Mouse (Mus musculus): Measurements from ENCODE around the gene Rgs14. TPM values are rescaled to one million over a fixed set of nuclear protein-coding genes. Genes with fewer than 3 reads are reported as not detected.

Rgs14 gene
- polyA plus RNA-seq, 1 experiment, result 0.46 TPM

DNA sequence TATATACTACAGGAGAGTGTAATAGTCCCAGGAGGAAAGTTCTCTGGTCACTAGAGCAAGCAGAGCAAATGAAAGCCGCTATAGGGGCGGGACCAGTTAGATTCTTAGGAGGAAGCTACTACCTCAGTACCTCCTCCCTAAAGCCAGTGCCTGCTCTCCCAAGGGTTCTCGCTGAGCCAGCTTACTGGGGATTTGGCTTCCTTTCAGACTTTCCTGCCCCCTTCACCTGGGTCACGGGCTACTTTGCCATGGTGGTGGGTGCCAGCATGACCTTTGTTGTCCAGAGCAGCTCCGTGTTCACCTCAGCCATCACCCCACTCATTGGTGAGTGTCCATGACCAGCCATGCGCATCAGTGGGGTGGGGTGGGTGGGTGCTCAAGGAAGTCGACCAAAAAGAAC lies 42.3 kb downstream of the Rgs14 start:
- no peak for TF ChIP-seq CTCF (IDR thresholded peaks at IDR 0.05; ENCODE audit: borderline replicate concordance, insufficient read depth, low read depth, low read length)
- no peak for TF ChIP-seq POLR2A (IDR thresholded peaks at IDR 0.05; ENCODE audit: borderline replicate concordance, insufficient read depth, low read length)
- WGBS, result 85% methylated on average over 7 of the region's 7 CpGs
- Histone ChIP-seq H3K4me1 (ENCODE audit: control insufficient read depth, insufficient read depth, low read length) (peaks cover 3% of the 10 kb centered on the region; the same call in 1 of the 2 replicates), H3K4me3 (replicated peaks; ENCODE audit: insufficient read depth, low read depth, low read length) (no peak overlapping the region), H3K27me3 (ENCODE audit: control insufficient read depth, insufficient read depth, low read length) (no peaks in the 10 kb centered on the region), H3K27ac (ENCODE audit: insufficient read depth, low read length) (no peak overlapping the region)
- no peak for DNase-seq

DNA sequence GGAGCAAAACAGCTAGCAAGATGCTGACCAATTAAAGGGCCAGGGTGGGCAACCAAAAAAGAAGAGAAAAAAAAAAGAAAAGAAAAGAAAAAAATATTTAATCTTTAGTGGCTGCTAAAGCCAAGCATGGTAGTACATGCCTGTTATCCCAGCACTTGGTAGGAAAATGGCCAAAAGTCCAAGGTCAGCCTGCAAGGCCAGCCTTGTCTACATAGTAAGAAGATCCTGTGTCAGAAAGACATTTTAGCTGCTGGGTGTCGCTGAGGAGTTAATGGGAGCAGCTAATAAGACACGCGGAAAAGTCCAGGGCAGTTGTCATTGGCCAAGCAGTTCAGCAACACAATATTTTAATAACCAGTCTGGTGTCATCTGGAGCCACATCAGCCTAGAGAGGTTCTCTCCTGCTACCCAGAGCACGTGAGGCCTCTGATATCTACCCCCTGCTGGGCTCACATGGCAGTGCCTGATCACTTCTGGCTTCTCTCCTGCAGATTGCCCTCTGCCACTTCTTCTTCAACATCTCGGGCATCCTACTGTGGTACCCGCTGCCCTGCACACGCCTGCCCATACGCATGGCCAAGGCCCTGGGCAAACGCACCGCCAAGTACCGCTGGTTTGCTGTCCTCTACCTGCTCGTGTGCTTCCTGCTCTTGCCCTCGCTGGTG lies 43.2 kb downstream of the Rgs14 start:
- no peak for TF ChIP-seq POLR2A (IDR thresholded peaks at IDR 0.05; ENCODE audit: borderline replicate concordance, insufficient read depth, low read length)
- no peak for TF ChIP-seq CTCF (IDR thresholded peaks at IDR 0.05; ENCODE audit: borderline replicate concordance, insufficient read depth, low read depth, low read length)
- 55% methylated on average over 13 of the region's 13 CpGs for WGBS
- no peak overlapping the region for H3K27ac ChIP-seq (ENCODE audit: insufficient read depth, low read length)
- H3K4me1 ChIP-seq (ENCODE audit: control insufficient read depth, insufficient read depth, low read length), result peaks cover 3% of the 10 kb centered on the region; the same call in 1 of the 2 replicates
- DNase-seq, result no peak
- no peak overlapping the region for H3K4me3 ChIP-seq (replicated peaks; ENCODE audit: insufficient read depth, low read depth, low read length)
- no peaks in the 10 kb centered on the region for H3K27me3 ChIP-seq (ENCODE audit: control insufficient read depth, insufficient read depth, low read length)

DNA sequence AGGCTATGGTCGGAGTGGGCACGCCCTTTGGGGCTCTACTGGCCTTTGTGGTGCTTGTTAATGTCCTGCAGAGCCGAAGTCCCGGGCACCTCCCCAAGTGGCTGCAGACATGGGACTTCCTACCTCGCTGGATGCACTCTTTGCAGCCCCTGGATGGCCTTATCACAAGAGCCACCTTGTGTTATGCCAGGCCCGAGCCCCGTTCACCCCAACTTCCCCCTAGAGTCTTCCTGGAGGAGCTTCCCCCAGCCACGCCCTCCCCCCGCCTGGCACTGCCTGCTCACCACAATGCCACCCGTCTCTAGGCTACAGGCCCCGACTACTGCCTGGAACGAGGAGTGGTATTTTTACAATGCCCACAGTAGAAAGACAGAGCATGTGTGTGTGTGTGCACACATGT lies 43.8 kb downstream of the Rgs14 start:
- DNase-seq, result no peak
- Histone ChIP-seq H3K4me1 (ENCODE audit: control insufficient read depth, insufficient read depth, low read length) (peaks cover 3% of the 10 kb centered on the region; the same call in 1 of the 2 replicates), H3K27me3 (ENCODE audit: control insufficient read depth, insufficient read depth, low read length) (no peaks in the 10 kb centered on the region), H3K4me3 (replicated peaks; ENCODE audit: insufficient read depth, low read depth, low read length) (no peak overlapping the region), H3K27ac (ENCODE audit: insufficient read depth, low read length) (no peak overlapping the region)
- 72% methylated on average over 12 of the region's 12 CpGs for WGBS
- no peak for TF ChIP-seq CTCF (IDR thresholded peaks at IDR 0.05; ENCODE audit: borderline replicate concordance, insufficient read depth, low read depth, low read length)
- no peak for TF ChIP-seq POLR2A (IDR thresholded peaks at IDR 0.05; ENCODE audit: borderline replicate concordance, insufficient read depth, low read length)

DNA sequence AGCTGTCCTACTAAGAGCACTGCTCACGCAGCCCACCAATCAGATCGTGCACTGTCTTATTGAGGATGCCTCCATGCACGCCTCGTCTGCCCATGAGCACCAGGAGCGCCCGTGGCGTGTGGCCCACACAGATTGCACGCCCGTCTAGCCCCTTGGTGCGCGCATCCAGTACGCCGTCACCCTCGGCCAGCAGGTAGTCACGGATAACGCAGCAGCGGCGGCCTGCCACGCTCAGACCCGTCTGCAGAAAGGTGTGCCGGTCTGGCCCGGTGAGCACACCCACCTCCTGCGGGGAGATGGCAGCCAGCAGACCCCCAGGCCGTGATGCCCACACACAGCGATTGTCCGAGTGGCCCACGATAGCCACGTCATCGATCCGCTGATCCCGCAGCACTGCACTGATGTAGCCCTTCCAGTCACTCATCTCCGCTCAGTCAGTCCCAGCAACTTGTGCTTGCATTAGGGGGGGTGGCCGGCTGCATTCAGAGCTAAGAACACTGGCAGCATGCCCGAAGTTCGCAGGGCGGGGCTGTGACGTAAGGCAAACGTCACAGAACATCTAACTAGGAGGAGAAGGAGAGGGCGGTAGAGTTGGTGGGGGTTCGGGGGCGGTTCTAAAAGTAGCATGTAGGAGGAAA lies 45.3 kb downstream of the Rgs14 start, which contains the start of gene Pfn3:
Pfn3 (minus strand) TSS at position 490 of the 638 bp plus-strand sequence.
- no peak within 1 kb of the TSS for H3K27ac ChIP-seq (ENCODE audit: insufficient read depth, low read length)

DNA sequence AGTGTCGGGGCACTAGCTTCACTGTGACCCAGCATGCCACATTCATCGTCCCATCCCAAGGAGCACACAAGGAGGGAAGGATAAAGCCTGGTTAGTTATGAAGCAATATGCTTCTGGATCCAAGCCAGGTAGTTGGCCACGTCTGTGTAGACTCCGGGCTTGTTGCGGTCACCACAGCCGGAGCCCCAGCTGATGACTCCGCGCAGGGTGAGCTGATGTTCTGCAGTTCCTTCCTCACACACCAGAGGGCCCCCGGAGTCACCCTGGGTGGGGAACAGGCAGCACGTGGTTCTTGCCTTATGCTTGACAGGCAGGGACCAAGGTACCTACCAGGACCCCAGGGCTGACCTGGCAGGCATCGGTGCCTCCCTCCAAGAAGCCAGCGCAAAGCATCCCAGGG lies 48.5 kb downstream of the Rgs14 start:
- no peaks in the 10 kb centered on the region for H3K27me3 ChIP-seq (ENCODE audit: control insufficient read depth, insufficient read depth, low read length)
- peaks cover 7% of the 10 kb centered on the region for H3K4me1 ChIP-seq (ENCODE audit: control insufficient read depth, insufficient read depth, low read length)
- DNase-seq, result peak; percentile 78 to 89
- peak; percentile 91 for TF ChIP-seq CTCF (IDR thresholded peaks at IDR 0.05; ENCODE audit: borderline replicate concordance, insufficient read depth, low read depth, low read length)
- TF ChIP-seq POLR2A (IDR thresholded peaks at IDR 0.05; ENCODE audit: borderline replicate concordance, insufficient read depth, low read length), result no peak
- no peak overlapping the region for H3K4me3 ChIP-seq (replicated peaks; ENCODE audit: insufficient read depth, low read depth, low read length)
- WGBS, result 9% methylated on average over 12 of the region's 12 CpGs
- no peak overlapping the region for H3K27ac ChIP-seq (ENCODE audit: insufficient read depth, low read length)

More for the DNA sequence above, 45.3 kb downstream of the Rgs14 start, which contains the start of gene Pfn3:
- Histone ChIP-seq H3K27me3 (ENCODE audit: control insufficient read depth, insufficient read depth, low read length) (no peaks in the 10 kb centered on the region), H3K4me1 (ENCODE audit: control insufficient read depth, insufficient read depth, low read length) (peaks cover 3% of the 10 kb centered on the region; the same call in 1 of the 2 replicates), H3K4me3 (replicated peaks; ENCODE audit: insufficient read depth, low read depth, low read length) (peak within 1 kb of the TSS; percentile 46)
- peak; percentile 24 to 44 for DNase-seq
- no peak for TF ChIP-seq POLR2A (IDR thresholded peaks at IDR 0.05; ENCODE audit: borderline replicate concordance, insufficient read depth, low read length)
- no peak for TF ChIP-seq CTCF (IDR thresholded peaks at IDR 0.05; ENCODE audit: borderline replicate concordance, insufficient read depth, low read depth, low read length)
- 19% methylated on average over 41 of the region's 41 CpGs for whole genome bisulfite sequencing

DNA sequence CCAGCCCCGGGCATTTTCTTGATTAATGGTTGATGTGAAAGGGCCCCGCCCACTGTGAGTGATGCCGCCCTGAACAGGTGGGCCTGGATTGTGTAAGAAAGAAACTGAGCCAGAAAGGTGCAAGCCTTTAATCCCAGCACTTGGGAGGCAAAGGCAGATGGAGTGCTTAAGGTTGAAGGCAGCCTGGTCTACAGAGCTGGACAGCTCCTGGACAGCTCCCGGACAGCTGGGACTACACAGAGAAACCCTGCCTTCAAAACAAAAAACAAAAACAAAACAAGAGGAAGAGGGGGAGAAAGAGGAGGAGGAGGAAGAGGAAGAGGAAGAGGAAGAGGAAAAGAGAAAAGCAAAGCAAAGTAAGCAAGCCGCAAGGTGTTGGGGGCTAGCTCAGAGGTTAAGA lies 49.6 kb downstream of the Rgs14 start:
- WGBS, result 85% methylated on average over 5 of the region's 5 CpGs
- TF ChIP-seq CTCF (IDR thresholded peaks at IDR 0.05; ENCODE audit: borderline replicate concordance, insufficient read depth, low read depth, low read length) (no peak), POLR2A (IDR thresholded peaks at IDR 0.05; ENCODE audit: borderline replicate concordance, insufficient read depth, low read length) (no peak)
- peaks cover 7% of the 10 kb centered on the region for H3K4me1 ChIP-seq (ENCODE audit: control insufficient read depth, insufficient read depth, low read length)

DNA sequence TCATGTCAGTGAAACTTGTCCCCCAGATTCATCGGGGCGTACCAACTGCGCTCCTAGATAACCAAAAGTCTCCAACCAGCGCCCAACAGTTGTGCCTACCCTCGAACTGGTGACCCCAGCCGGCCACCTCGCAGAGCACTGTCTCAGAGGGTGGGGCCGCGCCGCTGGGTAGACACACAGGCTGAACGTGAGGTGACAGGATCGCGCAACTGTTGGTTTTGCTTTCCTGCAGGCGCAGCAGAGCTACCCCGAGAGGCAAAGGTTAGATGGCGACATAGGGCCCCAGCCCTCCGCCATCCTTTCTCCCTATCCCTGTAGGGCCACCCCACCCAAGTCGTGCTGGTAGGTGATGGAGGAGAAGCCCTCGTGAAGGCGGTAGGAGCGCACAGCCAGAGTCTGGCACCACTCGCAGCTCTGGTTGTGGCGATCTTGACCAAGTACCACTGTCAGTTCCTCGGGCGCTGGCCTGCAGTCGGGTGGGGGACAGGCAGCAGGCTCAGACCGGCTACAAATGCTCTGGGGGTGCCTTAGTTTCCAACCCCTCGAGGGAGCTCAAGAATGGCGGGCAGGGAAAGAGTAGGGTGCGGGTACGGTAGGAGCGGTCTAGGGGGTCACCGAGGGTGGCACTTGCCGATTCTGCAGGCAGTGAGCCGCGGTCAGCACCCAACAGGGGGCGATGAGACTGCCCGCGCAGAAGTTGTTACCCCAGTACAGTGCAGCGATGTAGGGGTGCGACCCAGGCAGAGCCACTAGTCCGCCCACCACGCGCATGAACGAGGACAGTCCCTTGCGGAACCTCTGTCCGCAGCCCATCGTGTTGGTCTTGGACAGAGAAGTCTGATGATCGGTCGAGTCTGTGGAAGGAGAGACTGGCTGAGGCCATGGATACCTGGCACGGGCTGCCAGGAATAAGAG lies 50.7 kb downstream of the Rgs14 start:
- WGBS, result 30% methylated on average over 50 of the region's 51 CpGs
- Histone ChIP-seq H3K4me3 (replicated peaks; ENCODE audit: insufficient read depth, low read depth, low read length) (no peak overlapping the region), H3K27me3 (ENCODE audit: control insufficient read depth, insufficient read depth, low read length) (no peaks in the 10 kb centered on the region), H3K27ac (ENCODE audit: insufficient read depth, low read length) (no peak overlapping the region), H3K4me1 (ENCODE audit: control insufficient read depth, insufficient read depth, low read length) (peaks cover 4% of the 10 kb centered on the region; the same call in 1 of the 2 replicates)
- TF ChIP-seq CTCF (IDR thresholded peaks at IDR 0.05; ENCODE audit: borderline replicate concordance, insufficient read depth, low read depth, low read length) (no peak), POLR2A (IDR thresholded peaks at IDR 0.05; ENCODE audit: borderline replicate concordance, insufficient read depth, low read length) (no peak)
- DNase-seq, result peak in 1 of 2 experiments; percentile 16

More for the DNA sequence above, 49.6 kb downstream of the Rgs14 start:
- Histone ChIP-seq H3K27me3 (ENCODE audit: control insufficient read depth, insufficient read depth, low read length) (no peaks in the 10 kb centered on the region), H3K27ac (ENCODE audit: insufficient read depth, low read length) (no peak overlapping the region), H3K4me3 (replicated peaks; ENCODE audit: insufficient read depth, low read depth, low read length) (no peak overlapping the region)
- DNase-seq, result no peak

Measured in cerebellum, adult 2 months (tissue).